Mouse (Mus musculus) kidney, embryonic 14.5 days (tissue): Measurements from ENCODE around the gene Plekhg4. TPM values are rescaled to one million over a fixed set of nuclear protein-coding genes. Genes with fewer than 3 reads are reported as not detected.
A peak's percentile ranks its signal among the peaks of the same experiment; 100 is the strongest.

Experiments used
- ATAC-seq: fragments of 200-750 bp; cut with Nextera tagmentation; 2 replicates; pipeline ENCODE4 v1.8.0; 2017; ENCODE audit warnings: moderate number of reproducible peaks, mild to moderate bottlenecking, moderate TSS enrichment, moderate library complexity; ENCODE audit not compliant: low FRiP score, low TSS enrichment
- H3K27ac ChIP-seq: fragments of 300-500 bp; sonication (generic); 2 replicates; pipeline ENCODE4 v1.5.1; 2014; ENCODE audit warnings: low read depth, mild to moderate bottlenecking, low read length, moderate library complexity, mixed read lengths
- H3K27me3 ChIP-seq: fragments of 300-500 bp; sonication (generic); 2 replicates; pipeline ENCODE4 v1.6.1; 2014; ENCODE audit warnings: mild to moderate bottlenecking, low read length; ENCODE audit not compliant: control insufficient read depth, insufficient read depth
- H3K36me3 ChIP-seq: fragments of 300-500 bp; sonication (generic); 2 replicates; pipeline ENCODE4 v1.6.1; 2014; ENCODE audit warnings: low read length, mixed read lengths; ENCODE audit not compliant: control insufficient read depth, insufficient read depth
- H3K4me1 ChIP-seq: fragments of 300-500 bp; sonication (generic); 2 replicates; pipeline ENCODE4 v1.6.1; 2014; ENCODE audit warnings: low read length, mixed read lengths; ENCODE audit not compliant: control insufficient read depth, insufficient read depth
- H3K4me2 ChIP-seq: fragments of 300-500 bp; sonication (generic); replicated peaks from 2 replicates; pipeline ENCODE4 v1.6.1; 2014; ENCODE audit warnings: low read depth, mild to moderate bottlenecking, low read length
- H3K4me3 ChIP-seq: fragments of 300-500 bp; sonication (generic); 2 replicates; pipeline ENCODE4 v1.5.1; 2014; ENCODE audit warnings: mild to moderate bottlenecking, low read length
- H3K9ac ChIP-seq: fragments of 300-500 bp; sonication (generic); 2 replicates; pipeline ENCODE4 v1.6.1; 2014; ENCODE audit warnings: low read depth, mild to moderate bottlenecking, low read length, moderate library complexity
- H3K9me3 ChIP-seq: fragments of 300-500 bp; sonication (generic); 2 replicates; pipeline ENCODE4 v1.6.1; 2016; ENCODE audit warnings: low read length; ENCODE audit not compliant: control insufficient read depth
- WGBS: fragments of 180-500 bp; shearing (Covaris S2); extraction: QIAGEN DNeasy Blood & Tissue Kit; methylation state at CpG from one replicate; pipeline ENCODE4 v1.1.7; 2014; 5-methylcytosine and 5-hydroxymethylcytosine counted together
- polyA plus RNA-seq: library from polyadenylated mRNA; unstranded; fragments of >200 nt; fragmentation: Nextera tagmentation; extraction: Ambion mirVana; gene quantifications from 2 replicates; pipeline ENCODE4 v1.2.1, GENCODE M21; 2014

Gene Plekhg4
- polyA plus RNA-seq, 1 experiment from 2014 or later: 1.2 TPM

DNA sequence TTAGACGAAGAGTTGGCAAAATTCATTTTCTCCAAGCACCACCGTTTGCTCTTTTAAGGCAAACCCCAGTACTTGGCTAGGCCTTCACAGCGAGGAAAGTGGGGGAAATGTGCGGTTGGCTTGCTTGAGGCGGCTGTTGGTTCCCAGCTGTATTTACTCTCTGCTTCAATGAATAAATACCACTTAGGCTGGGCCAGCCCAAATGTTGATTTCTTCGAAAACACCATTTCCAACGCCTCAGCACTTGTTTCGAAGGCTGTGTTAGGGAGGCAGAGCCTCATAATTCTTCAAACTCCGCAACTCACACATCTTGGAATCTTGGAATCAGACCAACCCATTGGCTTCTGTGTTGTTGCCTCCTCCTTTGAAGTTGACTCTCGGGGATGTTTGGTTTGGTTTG is 33.3 kb downstream of the Plekhg4 start:
- 59% methylated on average over 10 of the region's 10 CpGs for WGBS
- Histone ChIP-seq H3K9me3 (no peaks in the 10 kb centered on the region), H3K4me1 (no peaks in the 10 kb centered on the region), H3K9ac (no peak overlapping the region), H3K4me2 (no peak overlapping the region), H3K27me3 (no peaks in the 10 kb centered on the region), H3K27ac (no peak overlapping the region), H3K36me3 (no peaks in the 10 kb centered on the region), H3K4me3 (no peak overlapping the region)
- ATAC-seq: no peak

DNA sequence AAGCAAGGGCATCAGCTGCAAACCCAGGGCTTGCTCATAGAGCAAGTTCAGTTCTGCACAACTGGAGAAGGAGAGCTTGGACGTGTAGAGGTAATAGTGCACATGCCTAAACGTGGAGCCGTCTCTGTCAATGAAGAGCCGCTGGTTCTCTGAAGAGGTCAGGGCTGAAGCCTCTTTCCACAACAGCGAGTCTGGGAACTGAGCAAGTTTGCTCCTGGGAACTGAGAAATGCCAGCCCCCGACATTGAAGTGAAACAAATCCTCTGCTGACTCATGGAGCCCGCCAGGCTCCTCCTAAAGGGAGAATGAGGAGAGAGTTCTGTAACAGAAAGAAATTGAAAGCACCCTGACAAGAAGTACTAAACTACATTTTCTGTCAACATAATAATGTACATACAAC is 35.3 kb downstream of the Plekhg4 start:
- no peak overlapping the region for H3K9ac ChIP-seq
- no peaks in the 10 kb centered on the region for H3K36me3 ChIP-seq
- H3K4me2 ChIP-seq: no peak overlapping the region
- no peaks in the 10 kb centered on the region for H3K9me3 ChIP-seq
- 57% methylated on average over 7 of the region's 7 CpGs for WGBS
- H3K4me1 ChIP-seq: no peaks in the 10 kb centered on the region
- peaks cover 8% of the 10 kb centered on the region; the same call in 1 of the 2 replicates for H3K27me3 ChIP-seq
- H3K4me3 ChIP-seq: no peak overlapping the region
- no peak overlapping the region for H3K27ac ChIP-seq
- no peak for ATAC-seq

DNA sequence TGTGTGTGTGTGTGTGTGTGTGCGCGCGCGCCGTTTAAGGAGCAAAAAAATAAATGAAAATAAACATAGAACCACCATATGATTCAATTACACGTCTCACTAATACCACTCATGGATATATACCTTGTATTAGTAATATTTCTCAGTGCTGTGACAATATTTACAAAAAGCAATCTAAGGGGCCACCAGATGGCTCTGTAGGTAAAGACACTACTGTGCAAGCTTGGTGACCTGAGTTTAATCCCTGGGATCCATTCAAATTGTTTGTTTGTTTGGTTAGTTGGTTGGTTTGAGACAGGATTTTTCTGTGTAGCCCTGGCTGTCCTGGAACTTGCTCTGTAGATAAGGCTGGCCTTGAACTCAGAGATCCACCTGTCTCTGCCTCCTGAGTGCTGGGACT is 36.9 kb downstream of the Plekhg4 start:
- no peaks in the 10 kb centered on the region for H3K9me3 ChIP-seq
- H3K4me3 ChIP-seq: no peak overlapping the region
- peaks cover 20% of the 10 kb centered on the region; the same call in 1 of the 2 replicates for H3K27me3 ChIP-seq
- no peak for ATAC-seq
- no peak overlapping the region for H3K4me2 ChIP-seq
- no peak overlapping the region for H3K27ac ChIP-seq
- no peaks in the 10 kb centered on the region for H3K36me3 ChIP-seq
- no peak overlapping the region for H3K9ac ChIP-seq
- no peaks in the 10 kb centered on the region for H3K4me1 ChIP-seq
- 96% methylated on average over 6 of the region's 6 CpGs for WGBS

DNA sequence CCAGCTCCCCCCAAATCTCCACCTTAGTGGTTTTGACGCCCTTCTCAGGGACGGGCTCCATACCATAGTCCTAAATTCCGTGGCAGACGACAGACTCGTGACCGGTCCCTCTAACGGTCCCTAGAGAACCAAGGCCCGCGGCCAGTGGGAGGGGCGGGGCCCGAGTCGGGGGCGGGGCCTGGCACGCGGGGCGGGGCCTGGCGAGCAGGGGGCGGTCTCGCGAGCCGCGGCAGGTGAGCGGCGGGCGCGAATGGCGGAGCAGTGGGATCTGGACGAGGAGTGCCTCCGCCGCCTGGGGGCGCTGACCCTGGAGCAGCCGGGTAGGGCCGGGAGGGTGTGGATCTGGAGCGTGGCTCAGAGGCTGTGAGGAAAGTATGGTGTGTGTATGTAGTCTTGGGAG is 40.3 kb downstream of the Plekhg4 start, which contains the start of the genes Kctd19 and Lrrc36:
Gene Kctd19 (minus strand): TSS at position 112 of the 400 bp plus-strand sequence.
Gene Lrrc36 (plus strand): TSS at position 181 of the 400 bp plus-strand sequence.
- no peaks in the 10 kb centered on the region for H3K4me1 ChIP-seq
- H3K27ac ChIP-seq: no peak within 1 kb of the TSS
- H3K9me3 ChIP-seq: 0 out of 2 replicates have a peak, but pooled peaks cover 3% of the 10 kb centered on the region
- peak within 1 kb of the TSS; percentile 32 for H3K4me3 ChIP-seq
- 2% methylated on average over 34 of the region's 34 CpGs for WGBS
- H3K36me3 ChIP-seq: no peaks in the 10 kb centered on the region
- peaks cover 22% of the 10 kb centered on the region; the same call in 1 of the 2 replicates for H3K27me3 ChIP-seq
- peak; percentile 71 for ATAC-seq
- no peak within 1 kb of the TSS for H3K9ac ChIP-seq
- H3K4me2 ChIP-seq: peak within 1 kb of the TSS; percentile 54

DNA sequence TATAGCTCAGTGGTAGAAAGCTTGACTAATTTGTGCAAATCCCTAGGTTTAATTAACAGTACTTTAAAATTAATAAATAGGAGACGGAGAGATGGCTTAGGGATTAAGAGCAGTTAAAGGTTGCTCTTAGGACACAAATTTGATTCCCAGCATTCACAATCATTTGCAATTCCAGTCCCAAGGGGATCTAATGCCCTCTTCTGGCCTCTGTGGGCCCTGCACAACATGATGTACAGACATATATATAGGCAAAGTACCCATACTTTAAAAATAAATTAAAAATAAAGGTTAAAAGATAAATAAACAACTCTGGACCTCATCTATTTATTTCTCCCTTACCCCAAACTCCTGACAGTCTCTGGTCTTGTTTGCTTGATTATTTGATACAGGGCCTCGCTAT is 45.9 kb downstream of the Plekhg4 start:
- H3K27ac ChIP-seq: no peak overlapping the region
- no peaks in the 10 kb centered on the region for H3K36me3 ChIP-seq
- no peak overlapping the region for H3K4me2 ChIP-seq
- WGBS: 82% methylated on average over 2 of the region's 2 CpGs
- H3K9me3 ChIP-seq: 0 out of 2 replicates have a peak, but pooled peaks cover 3% of the 10 kb centered on the region
- no peak for ATAC-seq
- no peak overlapping the region for H3K4me3 ChIP-seq
- H3K27me3 ChIP-seq: peaks cover 10% of the 10 kb centered on the region; the same call in 1 of the 2 replicates
- H3K4me1 ChIP-seq: no peaks in the 10 kb centered on the region
- H3K9ac ChIP-seq: no peak overlapping the region

DNA sequence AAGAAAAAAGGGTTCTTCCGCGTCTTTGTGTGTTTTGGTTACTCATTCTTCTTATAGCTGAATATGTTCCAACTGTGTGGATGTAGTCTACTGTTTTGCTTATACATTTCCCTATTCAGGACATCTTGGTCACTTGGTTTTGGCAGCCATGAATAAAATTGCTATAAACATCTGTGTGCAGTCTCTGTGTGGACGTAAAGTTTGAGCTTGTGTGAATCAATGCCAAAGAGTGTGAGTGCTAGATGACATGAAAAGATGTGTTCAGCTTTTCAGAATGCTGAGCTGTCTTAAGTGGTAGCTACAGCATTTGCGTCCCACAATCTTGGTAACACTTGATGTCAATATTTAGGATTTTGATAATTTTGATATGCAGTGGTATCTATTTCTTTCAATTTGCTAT is 46.7 kb downstream of the Plekhg4 start:
- Histone ChIP-seq H3K4me1 (no peaks in the 10 kb centered on the region), H3K9ac (no peak overlapping the region), H3K27ac (no peak overlapping the region), H3K27me3 (peaks cover 3% of the 10 kb centered on the region; the same call in 1 of the 2 replicates), H3K4me3 (no peak overlapping the region), H3K4me2 (no peak overlapping the region), H3K36me3 (no peaks in the 10 kb centered on the region), H3K9me3 (0 out of 2 replicates have a peak, but pooled peaks cover 3% of the 10 kb centered on the region)
- WGBS: 90% methylated on average over 4 of the region's 4 CpGs
- ATAC-seq: no peak

DNA sequence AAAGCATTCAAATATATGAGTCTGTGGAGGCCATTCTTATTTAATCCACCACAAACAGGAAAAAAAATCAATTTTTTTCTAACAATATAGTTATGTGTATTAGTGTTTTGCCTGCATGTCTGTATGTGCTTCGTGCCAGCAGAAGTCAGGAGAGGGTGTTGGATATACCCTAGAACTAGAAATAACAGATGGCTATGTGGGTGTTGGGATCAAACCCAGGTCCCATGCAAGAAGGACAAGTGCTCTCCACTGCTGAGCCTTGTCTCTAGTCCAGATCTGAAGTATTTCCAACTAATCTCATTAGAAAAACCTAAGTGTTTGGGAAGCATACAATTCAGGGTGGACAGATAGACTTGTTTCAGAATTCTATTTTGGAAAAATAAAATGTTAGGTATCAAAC is 48.9 kb downstream of the Plekhg4 start:
- no peak overlapping the region for H3K4me2 ChIP-seq
- H3K4me3 ChIP-seq: no peak overlapping the region
- H3K27ac ChIP-seq: no peak overlapping the region
- no peak for ATAC-seq
- no peaks in the 10 kb centered on the region for H3K4me1 ChIP-seq
- no peaks in the 10 kb centered on the region for H3K36me3 ChIP-seq
- no peak overlapping the region for H3K9ac ChIP-seq
- H3K9me3 ChIP-seq: 0 out of 2 replicates have a peak, but pooled peaks cover 1% of the 10 kb centered on the region
- 69% methylated on average over 1 of the region's 1 CpGs for WGBS
- no peaks in the 10 kb centered on the region for H3K27me3 ChIP-seq

DNA sequence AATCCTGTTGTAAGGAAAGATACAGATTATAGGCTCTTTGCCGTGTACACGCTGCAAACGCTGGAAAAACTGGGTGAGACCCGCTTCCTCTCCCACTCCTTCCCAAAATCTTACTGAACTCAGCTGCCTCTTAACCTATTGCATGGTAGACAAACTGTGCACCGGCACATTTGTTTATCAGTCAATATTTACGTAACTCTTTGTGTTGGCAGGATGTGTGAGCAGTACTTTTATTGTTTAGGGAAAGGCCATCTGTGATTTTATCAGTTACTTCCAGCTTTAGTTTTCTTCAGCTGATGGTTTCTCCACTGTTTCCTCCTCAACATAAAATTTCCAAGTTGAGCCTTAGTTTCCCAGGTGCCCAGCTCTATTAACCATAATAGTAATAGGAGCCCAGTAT is 53.8 kb downstream of the Plekhg4 start:
- H3K4me1 ChIP-seq: no peaks in the 10 kb centered on the region
- H3K27me3 ChIP-seq: no peaks in the 10 kb centered on the region
- WGBS: 62% methylated on average over 6 of the region's 6 CpGs
- ATAC-seq: no peak
- no peak overlapping the region for H3K4me3 ChIP-seq
- no peak overlapping the region for H3K4me2 ChIP-seq
- H3K27ac ChIP-seq: no peak overlapping the region
- no peaks in the 10 kb centered on the region for H3K36me3 ChIP-seq
- H3K9ac ChIP-seq: no peak overlapping the region
- H3K9me3 ChIP-seq: no peaks in the 10 kb centered on the region

DNA sequence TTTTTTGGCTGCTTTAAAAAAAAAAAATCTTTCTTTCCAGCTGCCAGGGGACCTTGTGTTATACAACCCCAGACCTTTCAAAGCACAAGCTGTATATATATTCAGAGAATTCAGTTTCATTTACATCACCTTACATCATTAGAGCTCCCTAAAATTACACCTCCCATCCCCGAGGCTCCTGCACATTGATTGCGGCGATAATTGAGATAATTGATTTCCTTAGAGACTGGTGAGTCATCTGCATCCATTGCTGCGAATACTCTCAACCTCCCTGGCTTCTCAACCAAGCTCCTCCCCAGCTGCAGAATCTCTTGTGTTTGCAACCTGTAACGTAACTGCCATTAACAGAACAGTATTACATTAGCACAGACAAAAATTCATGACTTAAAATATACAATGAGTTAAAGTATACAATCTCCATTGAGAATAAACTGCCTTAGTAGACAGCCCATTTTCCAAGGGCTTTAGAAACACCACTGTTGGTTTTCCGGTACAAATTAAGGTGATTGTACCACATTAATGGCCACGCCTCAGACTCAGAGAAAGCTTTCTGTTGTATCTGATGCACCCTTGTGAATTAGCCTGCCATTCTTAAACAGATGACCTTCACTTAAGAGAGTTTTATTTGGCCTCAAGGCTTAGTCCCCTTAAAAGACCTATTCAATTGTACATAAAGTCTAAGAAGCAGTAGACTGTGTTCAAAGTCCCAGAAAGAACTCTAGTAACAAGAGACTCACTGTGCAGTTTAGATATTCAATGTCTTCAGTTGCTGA is 58.9 kb downstream of the Plekhg4 start:
- ATAC-seq: no peak
- no peak overlapping the region for H3K4me3 ChIP-seq
- no peak overlapping the region for H3K4me2 ChIP-seq
- no peaks in the 10 kb centered on the region for H3K36me3 ChIP-seq
- no peaks in the 10 kb centered on the region for H3K9me3 ChIP-seq
- H3K27ac ChIP-seq: no peak overlapping the region
- H3K27me3 ChIP-seq: no peaks in the 10 kb centered on the region
- no peaks in the 10 kb centered on the region for H3K4me1 ChIP-seq
- no peak overlapping the region for H3K9ac ChIP-seq
- WGBS: 64% methylated on average over 7 of the region's 7 CpGs
